Mouse (Mus musculus) MEL (cell line): Measurements from ENCODE around the gene Gm10197. TPM values are rescaled to one million over a fixed set of nuclear protein-coding genes. Genes with fewer than 3 reads are reported as not detected.

ENCODE experiments used
- DNase-seq: peaks from one replicate; pipeline ENCODE4 v3.0.0; 2011; ENCODE audit warnings: low read depth, low spot score
- H3K27ac ChIP-seq: 2 replicates; pipeline ENCODE4 v1.5.1; 2012; ENCODE audit warnings: low read depth, mild to moderate bottlenecking, control low read depth, low read length, moderate library complexity; ENCODE audit not compliant: control insufficient read depth
- H3K27me3 ChIP-seq, 2 experiments: fragments of 150-350 bp in 1 of 2; sonication (generic) in 1 of 2; 2 replicates each; pipeline ENCODE4 v1.6.1; 2012; ENCODE audit warnings: low read length in 2 of 2, mild to moderate bottlenecking in 2 of 2, improper control_type of control experiment in 1 of 2, moderate library complexity in 1 of 2; ENCODE audit not compliant: insufficient read depth in 2 of 2, control insufficient read depth in 1 of 2
- H3K36me3 ChIP-seq, 2 experiments: 2 replicates each; pipeline ENCODE4 v1.6.1; 2012 to 2014; ENCODE audit warnings: low read length in 2 of 2, improper control_type of control experiment in 1 of 2, inconsistent platforms in 1 of 2, mild to moderate bottlenecking in 1 of 2; ENCODE audit not compliant: insufficient read depth in 2 of 2, control insufficient read depth in 1 of 2
- H3K4me1 ChIP-seq, 2 experiments: fragments of 150-350 bp in 1 of 2; sonication (generic) in 1 of 2; 2 replicates each; pipeline ENCODE4 v1.6.1; 2012; ENCODE audit warnings: low read length in 2 of 2, improper control_type of control experiment in 1 of 2, mild to moderate bottlenecking in 1 of 2; ENCODE audit not compliant: insufficient read depth in 2 of 2, control insufficient read depth in 1 of 2
- H3K4me3 ChIP-seq, 2 experiments: fragments of 150-350 bp in 1 of 2; sonication (generic) in 1 of 2; 2 replicates each; pipeline ENCODE4 v1.5.1; 2012; ENCODE audit warnings: low read depth in 2 of 2, low read length in 2 of 2, mild to moderate bottlenecking in 2 of 2, moderate library complexity in 2 of 2, control low read depth in 1 of 2, improper control_type of control experiment in 1 of 2; ENCODE audit not compliant: control insufficient read depth in 1 of 2, insufficient read depth in 1 of 2
- H3K79me2 ChIP-seq: 2 replicates; pipeline ENCODE4 v1.6.1; 2012; ENCODE audit warnings: mild to moderate bottlenecking, low read length, moderate library complexity; ENCODE audit not compliant: control insufficient read depth, poor library complexity, insufficient read depth
- H3K9ac ChIP-seq: 2 replicates; pipeline ENCODE4 v1.6.1; 2012; ENCODE audit warnings: low read depth, mild to moderate bottlenecking, control low read depth, low read length, moderate library complexity; ENCODE audit not compliant: control insufficient read depth, poor library complexity, severe bottlenecking
- H3K9me3 ChIP-seq: fragments of 150-350 bp; sonication (generic); replicated peaks from 2 replicates; pipeline ENCODE4 v1.6.1; 2012; ENCODE audit warnings: mild to moderate bottlenecking, low read length, improper control_type of control experiment, moderate library complexity; ENCODE audit not compliant: insufficient read depth
- CHD1 ChIP-seq: IDR thresholded peaks from 2 replicates; pipeline ENCODE4 v1.6.1; 2012; ENCODE audit warnings: low read depth, mild to moderate bottlenecking, inconsistent platforms, low read length, improper control_type of control experiment
- CTCF ChIP-seq, 3 experiments: IDR thresholded peaks in 2 of 3; conservative IDR thresholded peaks in 1 of 3; 2 replicates each; pipeline ENCODE4 v1.5.1; 2011 to 2012; ENCODE audit warnings: low read length in 3 of 3, low read depth in 2 of 3, mild to moderate bottlenecking in 2 of 3, improper control_type of control experiment in 1 of 3, inconsistent platforms in 1 of 3, mixed read lengths in 1 of 3, moderate library complexity in 1 of 3; ENCODE audit not compliant: control insufficient read depth in 1 of 3, insufficient read depth in 1 of 3, poor library complexity in 1 of 3, severe bottlenecking in 1 of 3
- E2F4 ChIP-seq: IDR thresholded peaks from 2 replicates; pipeline ENCODE4 v1.6.1; 2011; ENCODE audit warnings: low read depth, low read length, improper control_type of control experiment, borderline replicate concordance
- ELF1 ChIP-seq: IDR thresholded peaks from 2 replicates; pipeline ENCODE4 v1.6.1; 2014; ENCODE audit warnings: low read depth, mild to moderate bottlenecking, inconsistent platforms, low read length, improper control_type of control experiment, moderate library complexity
- EP300 ChIP-seq, 2 experiments: IDR thresholded peaks; 2 replicates each; pipeline ENCODE4 v1.6.1; 2011; ENCODE audit warnings: improper control_type of control experiment in 2 of 2, low read length in 2 of 2, low read depth in 1 of 2, mild to moderate bottlenecking in 1 of 2
- GABPA ChIP-seq: IDR thresholded peaks from 2 replicates; pipeline ENCODE4 v1.6.1; 2012; ENCODE audit warnings: low read depth, mild to moderate bottlenecking, inconsistent platforms, low read length, improper control_type of control experiment, moderate library complexity
- GATA1 ChIP-seq: IDR thresholded peaks from 2 replicates; pipeline ENCODE4 v1.6.1; 2011; ENCODE audit warnings: low read depth, low read length, improper control_type of control experiment
- HCFC1 ChIP-seq: IDR thresholded peaks from 2 replicates; pipeline ENCODE4 v1.6.1; 2012; ENCODE audit warnings: low read depth, mild to moderate bottlenecking, inconsistent platforms, low read length, improper control_type of control experiment, moderate library complexity
- KAT2A ChIP-seq: conservative IDR thresholded peaks from 2 replicates; pipeline ENCODE4 v1.6.1; 2012; ENCODE audit warnings: low read depth, low read length, improper control_type of control experiment, inconsistent platforms
- MAX ChIP-seq: IDR thresholded peaks from 2 replicates; pipeline ENCODE4 v1.6.1; 2011; ENCODE audit warnings: low read length, improper control_type of control experiment
- MAZ ChIP-seq: IDR thresholded peaks from 2 replicates; pipeline ENCODE4 v1.6.1; 2012; ENCODE audit warnings: low read depth, mild to moderate bottlenecking, inconsistent platforms, low read length, improper control_type of control experiment
- MYB ChIP-seq: IDR thresholded peaks from 2 replicates; pipeline ENCODE4 v1.6.1; 2011; ENCODE audit warnings: mild to moderate bottlenecking, low read depth, low read length, improper control_type of control experiment
- MYC ChIP-seq: IDR thresholded peaks from 2 replicates; pipeline ENCODE4 v1.6.1; 2011; ENCODE audit warnings: low read depth, mild to moderate bottlenecking, low read length, improper control_type of control experiment, moderate library complexity
- NELFE ChIP-seq: IDR thresholded peaks from 2 replicates; pipeline ENCODE4 v1.6.1; 2011; ENCODE audit warnings: low read depth, low read length, improper control_type of control experiment
- POLR2AphosphoS2 ChIP-seq: IDR thresholded peaks from 2 replicates; pipeline ENCODE4 v1.6.1; 2011; ENCODE audit warnings: low read length, improper control_type of control experiment
- RAD21 ChIP-seq: IDR thresholded peaks from 2 replicates; pipeline ENCODE4 v1.6.1; 2011; ENCODE audit warnings: mild to moderate bottlenecking, low read depth, low read length, improper control_type of control experiment
- RCOR1 ChIP-seq: IDR thresholded peaks from 2 replicates; pipeline ENCODE4 v1.6.1; 2012; ENCODE audit warnings: low read depth, mild to moderate bottlenecking, inconsistent platforms, low read length, improper control_type of control experiment
- SIN3A ChIP-seq: IDR thresholded peaks from 2 replicates; pipeline ENCODE4 v1.6.1; 2012; ENCODE audit warnings: low read length, improper control_type of control experiment, inconsistent platforms
- SMC3 ChIP-seq: IDR thresholded peaks from 2 replicates; pipeline ENCODE4 v1.6.1; 2011; ENCODE audit warnings: low read depth, low read length, improper control_type of control experiment
- UBTF ChIP-seq: IDR thresholded peaks from 2 replicates; pipeline ENCODE4 v1.6.1; 2012; ENCODE audit warnings: low read depth, mild to moderate bottlenecking, inconsistent platforms, low read length, improper control_type of control experiment, moderate library complexity, borderline replicate concordance; ENCODE audit not compliant: insufficient read depth
- USF2 ChIP-seq, 2 experiments: IDR thresholded peaks; 2 replicates each; pipeline ENCODE4 v1.6.1; 2011 to 2012; ENCODE audit warnings: improper control_type of control experiment in 2 of 2, low read length in 2 of 2, borderline replicate concordance in 1 of 2, inconsistent platforms in 1 of 2, low read depth in 1 of 2, mild to moderate bottlenecking in 1 of 2; ENCODE audit not compliant: insufficient read depth in 1 of 2
- ZC3H11A ChIP-seq: IDR thresholded peaks from 2 replicates; pipeline ENCODE4 v1.6.1; 2012; ENCODE audit warnings: low read depth, mild to moderate bottlenecking, inconsistent platforms, low read length, improper control_type of control experiment
- ZKSCAN1 ChIP-seq: IDR thresholded peaks from 2 replicates; pipeline ENCODE4 v1.6.1; 2012; ENCODE audit warnings: low read depth, mild to moderate bottlenecking, inconsistent platforms, low read length, improper control_type of control experiment, moderate library complexity
- ZNF384 ChIP-seq: IDR thresholded peaks from 2 replicates; pipeline ENCODE4 v1.6.1; 2012; ENCODE audit warnings: low read depth, mild to moderate bottlenecking, inconsistent platforms, low read length, improper control_type of control experiment
- polyA plus RNA-seq, 2 experiments: library from polyadenylated mRNA; stranded (reverse) in 1 of 2; unstranded in 1 of 2; fragments of >175 nt in 1 of 2; fragments of >200 nt in 1 of 2; gene quantifications; 2 replicates each; pipeline versions ENCODE4 v1.2.1 to v1.2.4; 2012; ENCODE audit warnings: low replicate concordance in 2 of 2, low read depth in 1 of 2; ENCODE audit not compliant: insufficient read length in 2 of 2, insufficient read depth in 1 of 2, missing spikeins in 1 of 2
- total RNA-seq: library from RNA; depleted of rRNA; stranded (reverse); fragments of 300-350 nt; gene quantifications from 2 replicates; pipeline ENCODE4 v1.2.3, GENCODE M21; 2012

Gene Gm10197
- total and polyA plus RNA-seq, 3 experiments, result 5.4 to 53.0 TPM; not detected in 1

DNA sequence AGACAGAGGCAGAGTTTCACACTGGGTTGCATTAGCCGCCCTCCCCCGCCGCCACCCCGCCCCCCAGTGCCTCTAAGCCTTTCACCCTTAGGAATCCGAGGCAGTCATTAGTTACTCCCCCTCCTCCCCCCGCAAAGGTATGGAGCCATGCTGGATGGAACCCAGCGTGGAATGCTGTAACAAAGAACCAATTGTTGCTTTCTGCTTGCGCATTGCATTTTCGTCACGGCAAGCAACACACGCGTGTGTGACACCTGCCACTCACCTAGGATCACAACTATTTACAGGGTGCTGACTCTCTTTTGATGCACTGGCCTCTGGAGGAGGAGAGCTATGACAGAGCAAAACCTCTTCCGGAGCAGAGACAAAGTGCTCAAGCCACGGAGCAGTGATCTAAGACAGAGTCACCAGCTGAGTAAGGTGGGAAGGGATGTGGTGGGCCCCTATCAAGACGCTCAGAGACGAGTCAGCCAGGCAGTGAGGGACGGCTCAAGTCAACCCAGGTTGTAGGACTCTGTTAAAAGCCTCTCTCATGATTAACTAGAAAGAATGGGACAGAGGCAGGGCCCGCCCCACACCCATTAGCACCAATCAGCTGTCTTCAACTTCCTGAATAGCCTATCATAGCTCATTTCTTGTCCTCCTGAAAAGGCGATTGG, 49.5 kb upstream of the Gm10197 start (continued):
- TF ChIP-seq ZKSCAN1, result no peak
- 0 out of 2 replicates have a peak, but pooled peaks have one; percentile 7 for TF ChIP-seq ELF1

DNA sequence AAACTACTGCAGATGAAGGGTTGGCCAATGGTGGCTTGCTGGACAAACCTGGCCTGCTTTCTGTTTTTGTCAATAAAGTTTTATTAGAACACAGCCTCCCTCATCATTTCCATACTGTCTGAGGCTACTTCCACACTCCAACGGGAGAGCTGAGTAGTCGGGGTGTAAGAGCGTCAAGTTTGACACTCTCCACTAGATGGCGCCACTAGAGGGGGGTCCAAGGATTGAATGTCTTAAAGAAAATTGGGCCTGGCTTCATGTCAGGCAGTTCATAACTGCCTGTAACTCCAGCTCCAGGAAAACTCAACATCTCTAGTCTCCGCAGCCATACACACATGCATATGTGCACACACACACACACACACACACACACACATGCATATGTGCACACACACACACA, 48.3 kb upstream of the Gm10197 start:
- Histone ChIP-seq H3K27me3 (no peaks in the 10 kb centered on the region), H3K36me3 (peaks cover 0 to 12% of the 10 kb centered on the region in 2 experiments; a peak in 2 of 4 replicates), H3K4me1 (peaks cover 5 to 33% of the 10 kb centered on the region in 2 experiments), H3K4me3 (no peak overlapping the region), H3K79me2 (no peaks in the 10 kb centered on the region), H3K9me3 (no peaks in the 10 kb centered on the region), H3K27ac (no peak overlapping the region), H3K9ac (no peak overlapping the region)
- DNase-seq, result peak; percentile 97
- TF ChIP-seq ZC3H11A (peak; percentile 85), HCFC1 (peak; percentile 27; the same call in 1 of the 2 replicates), MYB (no peak), SIN3A (peak; percentile 56; the same call in 1 of the 2 replicates), SMC3 (peak; percentile 97), NELFE (no peak), UBTF (no peak), CHD1 (no peak), MYC (no peak), ZNF384 (no peak), ELF1 (no peak), CTCF (IDR thresholded peaks at IDR 0.05 in 2 of 3, conservative IDR thresholded peaks at IDR 0.05 in 1 of 3; ENCODE audit: control insufficient read depth in 1 of 3, insufficient read depth in 1 of 3, low read depth in 2 of 3, low read length in 3 of 3, poor library complexity in 1 of 3, severe bottlenecking in 1 of 3) (peak; percentile 90 to 95 (median 91)), RAD21 (peak; percentile 88)

DNA sequence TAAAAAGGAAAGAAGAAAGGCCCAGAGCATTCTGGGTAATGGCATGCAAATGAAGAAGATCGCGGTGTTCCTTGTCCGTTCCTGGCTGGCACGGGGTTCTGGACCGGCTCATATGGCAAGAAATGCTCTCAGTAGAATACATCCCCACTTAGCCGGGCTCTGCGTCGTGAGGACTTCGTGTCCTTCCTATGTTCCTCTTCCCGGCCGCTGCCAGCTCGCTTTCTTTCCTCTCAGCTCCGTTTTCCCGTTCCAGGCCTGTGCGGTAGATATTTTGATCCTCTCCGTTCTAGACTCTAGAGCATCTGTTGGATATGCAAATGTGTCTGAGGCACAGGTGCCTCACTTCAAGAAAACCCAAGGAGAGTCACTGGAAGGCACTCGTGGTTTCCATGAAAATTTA, 43.6 kb upstream of the Gm10197 start:
- DNase-seq, result no peak
- peak overlapping the region; percentile 24 to 39 for H3K4me3 ChIP-seq
- H3K79me2 ChIP-seq, result no peaks in the 10 kb centered on the region
- no peaks in the 10 kb centered on the region for H3K27me3 ChIP-seq
- peak overlapping the region; percentile 49 for H3K9ac ChIP-seq
- peak overlapping the region; percentile 90 for H3K27ac ChIP-seq
- H3K36me3 ChIP-seq, result peaks cover 0 to 22% of the 10 kb centered on the region in 2 experiments; a peak in 2 of 4 replicates
- no peak for TF ChIP-seq E2F4
- no peak for TF ChIP-seq GATA1
- no peak for TF ChIP-seq MAZ
- TF ChIP-seq EP300 (IDR thresholded peaks at IDR 0.05; ENCODE audit: low read depth in 1 of 2, low read length in 2 of 2), result no peak
- no peak for TF ChIP-seq GABPA
- TF ChIP-seq MAX, result no peak
- TF ChIP-seq NELFE, result no peak
- TF ChIP-seq KAT2A, result no peak
- no peak for TF ChIP-seq POLR2AphosphoS2
- no peak for TF ChIP-seq SIN3A
- TF ChIP-seq MYB, result no peak
- TF ChIP-seq USF2 (IDR thresholded peaks at IDR 0.05; ENCODE audit: borderline replicate concordance in 1 of 2, insufficient read depth in 1 of 2, low read depth in 1 of 2, low read length in 2 of 2), result no peak
- TF ChIP-seq ELF1, result no peak
- no peak for TF ChIP-seq RCOR1
- H3K9me3 ChIP-seq, result no peaks in the 10 kb centered on the region
- H3K4me1 ChIP-seq, result peaks cover 4 to 30% of the 10 kb centered on the region in 2 experiments
